9 mouse cellular contexts compared by ENCODE assay signal in the genomic region with DNA sequence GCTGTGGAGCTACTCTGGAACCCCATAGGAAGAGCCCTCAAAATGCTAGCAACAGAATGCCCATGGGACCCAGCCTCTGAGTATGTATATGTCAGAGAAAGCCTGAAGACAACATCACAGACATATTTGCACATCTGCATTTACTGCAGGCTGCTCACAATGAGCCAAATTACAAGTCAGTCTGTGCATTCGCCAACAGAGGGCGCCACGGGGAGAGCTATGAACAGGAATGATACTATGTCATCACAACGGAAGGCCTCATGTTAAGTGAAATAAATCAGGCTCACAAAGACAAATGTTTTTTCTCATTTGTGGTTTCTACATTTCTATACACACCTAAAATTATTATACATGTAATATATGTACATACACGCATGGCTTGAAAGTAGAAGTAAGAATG.
DNase-seq lines count a peak whose midpoint lies in the region; ATAC-seq and TF ChIP-seq lines count a peak whose summit lies in the region.
"Had no signal": no experiment of that assay in that cellular context is flagged by ENCODE, and none has a peak within 500 bp of the region (broad histone marks: within the 10 kb centered on the region; RNA-seq: fewer than 3 reads in every experiment).

No protein-coding gene starts in this region.

- peak; percentile 28 for DNase-seq in hindbrain, postnatal 0 days (ENCODE audit: low spot score)
- no peak for DNase-seq in testis, postnatal 14 days (ENCODE audit: low spot score)
- DNase-seq in embryonic facial prominence, embryonic 10.5 days (ENCODE audit: low spot score) = peak; percentile 42
- DNase-seq in thymus, postnatal 4 days = peak; percentile 76
- no peak for DNase-seq in left cerebral cortex, adult 9 months (ENCODE audit: low spot score in 2 of 2)
- no peak for DNase-seq in left cerebral cortex, adult 8-10 months (ENCODE audit: low spot score in 2 of 2)

- WGBS in hindbrain, postnatal 0 days = 80% methylated on average over 5 of the region's 5 CpGs
- 73% methylated on average over 5 of the region's 5 CpGs for WGBS in hindbrain, embryonic 16.5 days
- whole genome bisulfite sequencing in embryonic facial prominence, embryonic 10.5 days = 75% methylated on average over 5 of the region's 5 CpGs

- peak; percentile 48 for TF ChIP-seq CTCF in hindbrain, postnatal 0 days (IDR thresholded peaks at IDR 0.05; ENCODE audit: low read depth)
- peak; percentile 20; the same call in 1 of the 2 replicates for TF ChIP-seq CTCF in testis, adult 2 months (IDR thresholded peaks at IDR 0.05; ENCODE audit: control insufficient read depth, insufficient read depth, insufficient replicate concordance, low read depth, low read length)

- H3K4me3 ChIP-seq in hindbrain, postnatal 0 days (ENCODE audit: low read length) = no peak overlapping the region
- H3K4me3 ChIP-seq in hindbrain, embryonic 16.5 days (ENCODE audit: low read length) = no peak overlapping the region
- H3K4me3 ChIP-seq in testis, adult 2 months (ENCODE audit: control insufficient read depth, low read depth, low read length) = no peak overlapping the region
- H3K4me3 ChIP-seq in embryonic facial prominence, embryonic 10.5 days = no peak overlapping the region
- H3K4me3 ChIP-seq: midbrain, embryonic 12.5 days had no signal

- no peaks in the 10 kb centered on the region for H3K4me1 ChIP-seq in hindbrain, postnatal 0 days (ENCODE audit: insufficient read depth, low read length)
- H3K4me1 ChIP-seq in hindbrain, embryonic 16.5 days (ENCODE audit: control insufficient read depth, insufficient read depth, low read depth, low read length) = no peaks in the 10 kb centered on the region
- H3K4me1 ChIP-seq in testis, adult 2 months (ENCODE audit: control insufficient read depth, insufficient read depth, low read length) = no peaks in the 10 kb centered on the region
- no peaks in the 10 kb centered on the region for H3K4me1 ChIP-seq in embryonic facial prominence, embryonic 10.5 days
- H3K4me1 ChIP-seq: midbrain, embryonic 12.5 days had no signal

- H3K27ac ChIP-seq in hindbrain, postnatal 0 days = no peak overlapping the region
- no peak overlapping the region for H3K27ac ChIP-seq in hindbrain, embryonic 16.5 days (ENCODE audit: low read depth, low read length)
- H3K27ac ChIP-seq in testis, adult 2 months (ENCODE audit: control insufficient read depth, insufficient read depth, low read depth, low read length) = no peak overlapping the region
- no peak overlapping the region for H3K27ac ChIP-seq in embryonic facial prominence, embryonic 10.5 days (replicated peaks)
- H3K27ac ChIP-seq: midbrain, embryonic 12.5 days had no signal

- ATAC-seq in hindbrain, postnatal 0 days = no peak
- ATAC-seq in hindbrain, embryonic 16.5 days = no peak

- TF ChIP-seq POLR2A in testis, adult 2 months (IDR thresholded peaks at IDR 0.05; ENCODE audit: control insufficient read depth, low read depth, low read length) = no peak

- no peak overlapping the region for H3K4me2 ChIP-seq in hindbrain, postnatal 0 days (ENCODE audit: low read depth, low read length)
- H3K4me2 ChIP-seq in hindbrain, embryonic 16.5 days (ENCODE audit: low read length) = no peak overlapping the region
- H3K4me2 ChIP-seq: midbrain, embryonic 12.5 days had no signal

- H3K9ac ChIP-seq in hindbrain, postnatal 0 days (replicated peaks; ENCODE audit: low read length) = no peak overlapping the region
- no peak overlapping the region for H3K9ac ChIP-seq in hindbrain, embryonic 16.5 days (ENCODE audit: low read depth, low read length)
- H3K9ac ChIP-seq: midbrain, embryonic 12.5 days had no signal

- no peaks in the 10 kb centered on the region for H3K27me3 ChIP-seq in hindbrain, postnatal 0 days (ENCODE audit: insufficient read depth, low read length)
- no peaks in the 10 kb centered on the region for H3K27me3 ChIP-seq in hindbrain, embryonic 16.5 days (replicated peaks; ENCODE audit: control insufficient read depth, insufficient read depth, low read length)
- no peaks in the 10 kb centered on the region for H3K27me3 ChIP-seq in testis, adult 2 months (ENCODE audit: control insufficient read depth, insufficient read depth, low read length)
- no peaks in the 10 kb centered on the region for H3K27me3 ChIP-seq in embryonic facial prominence, embryonic 10.5 days (replicated peaks; ENCODE audit: low read depth, poor library complexity, severe bottlenecking)
- H3K27me3 ChIP-seq: midbrain, embryonic 12.5 days had no signal

- H3K9me3 ChIP-seq in hindbrain, postnatal 0 days (ENCODE audit: low read length) = no peaks in the 10 kb centered on the region
- H3K9me3 ChIP-seq in hindbrain, embryonic 16.5 days (ENCODE audit: control insufficient read depth, low read length) = no peaks in the 10 kb centered on the region
- H3K9me3 ChIP-seq in embryonic facial prominence, embryonic 10.5 days = no peaks in the 10 kb centered on the region
- H3K9me3 ChIP-seq: midbrain, embryonic 12.5 days had no signal

- peaks cover 12% of the 10 kb centered on the region; the same call in 1 of the 2 replicates for H3K36me3 ChIP-seq in hindbrain, postnatal 0 days (ENCODE audit: insufficient read depth, low read length)
- H3K36me3 ChIP-seq in hindbrain, embryonic 16.5 days (ENCODE audit: control insufficient read depth, insufficient read depth, low read length) = peaks cover 11% of the 10 kb centered on the region
- no peaks in the 10 kb centered on the region; the same call in 1 of the 2 replicates for H3K36me3 ChIP-seq in testis, adult 2 months (ENCODE audit: control insufficient read depth, insufficient read depth, low read length)
- H3K36me3 ChIP-seq in embryonic facial prominence, embryonic 10.5 days (replicated peaks) = peaks cover 37% of the 10 kb centered on the region

Comparison
In these comparisons a context has a peak if more than half of its experiments do, and no peak if none do; other contexts are left out.
1. DNase-seq: peak in hindbrain, postnatal 0 days (single experiment), embryonic facial prominence, embryonic 10.5 days (single experiment) and thymus, postnatal 4 days (single experiment); none in testis, postnatal 14 days (single experiment), left cerebral cortex, adult 9 months (0 of 2) and left cerebral cortex, adult 8-10 months (0 of 2).